Mouse (Mus musculus): ENCODE measurements at regions not wholly inside any gene's neighbourhood (a gene's known extent, or its start where the extent isn't known, plus 50 kb on each side); places are given as distances from the start of the nearest gene placed in this dataset.

DNA sequence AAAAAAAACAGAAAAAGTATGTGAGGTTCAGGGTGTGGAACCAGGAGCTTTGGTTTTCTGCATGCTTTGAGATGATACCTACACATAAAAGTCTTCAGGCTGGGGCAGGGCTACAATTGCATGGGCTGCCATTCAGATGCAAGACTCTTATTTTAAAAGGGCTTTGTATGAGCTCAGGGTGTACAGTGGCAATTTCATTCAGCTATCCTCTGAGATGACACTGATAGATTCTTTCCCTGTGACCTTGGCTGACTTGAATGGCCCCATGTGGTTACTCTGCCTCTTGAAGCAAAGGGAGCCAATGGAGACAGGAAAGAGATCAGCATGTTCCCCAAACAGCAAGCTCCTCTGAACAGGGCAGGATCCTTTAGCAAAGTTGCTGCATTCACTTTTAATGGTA lies 177.1 kb downstream of the Cmpk2 start:
- no peak for DNase-seq (ENCODE audit: low spot score in 2 of 2)

DNA sequence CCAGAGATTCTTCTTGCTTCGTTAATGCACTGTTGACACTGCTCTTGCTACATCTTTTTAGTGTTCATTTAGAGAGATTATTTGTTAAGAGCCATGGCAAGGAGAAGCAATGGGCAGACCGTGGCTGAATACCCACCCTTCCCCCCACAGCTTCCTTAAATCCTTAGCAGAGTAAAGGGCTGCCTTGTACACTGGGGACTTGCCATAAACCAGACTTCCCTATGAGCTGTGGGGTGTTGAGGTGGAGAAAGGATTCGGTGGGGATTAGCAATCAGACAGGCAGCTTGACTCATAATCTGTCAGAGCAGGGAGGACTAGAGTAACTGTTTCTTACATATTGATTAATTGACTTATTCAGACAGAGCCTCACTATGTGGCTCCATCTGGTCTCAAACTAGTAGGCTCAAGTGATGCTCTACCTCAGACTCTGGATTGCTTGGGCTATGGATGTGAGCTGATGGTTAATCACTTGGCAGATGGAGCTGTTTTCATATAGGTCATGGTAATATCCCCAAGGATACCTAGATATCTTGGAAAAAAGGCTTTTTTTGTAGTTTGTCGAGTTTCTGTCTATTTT lies 166.7 kb downstream of the Cmpk2 start:
- DNase-seq (ENCODE audit: low spot score in 2 of 2), result no peak

DNA sequence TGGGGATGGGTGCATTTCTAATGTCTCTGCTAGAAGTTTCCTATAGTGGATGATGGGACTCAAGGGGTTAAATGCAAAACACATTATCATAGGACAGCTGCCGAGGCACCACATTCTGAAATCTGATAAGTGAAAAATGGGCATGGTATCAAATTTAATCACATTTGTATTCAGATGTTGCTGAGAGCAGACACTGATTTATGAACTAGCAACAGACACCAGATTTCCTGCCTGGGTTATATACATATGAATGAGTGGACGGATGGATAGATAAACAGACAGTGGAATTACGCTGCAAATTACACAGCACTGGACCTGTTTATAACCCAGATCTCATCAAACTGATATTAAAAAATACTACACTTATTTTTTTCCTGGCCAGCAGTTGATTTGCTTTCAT lies 166.2 kb downstream of the Cmpk2 start:
- DNase-seq (ENCODE audit: low spot score in 2 of 2), result no peak

DNA sequence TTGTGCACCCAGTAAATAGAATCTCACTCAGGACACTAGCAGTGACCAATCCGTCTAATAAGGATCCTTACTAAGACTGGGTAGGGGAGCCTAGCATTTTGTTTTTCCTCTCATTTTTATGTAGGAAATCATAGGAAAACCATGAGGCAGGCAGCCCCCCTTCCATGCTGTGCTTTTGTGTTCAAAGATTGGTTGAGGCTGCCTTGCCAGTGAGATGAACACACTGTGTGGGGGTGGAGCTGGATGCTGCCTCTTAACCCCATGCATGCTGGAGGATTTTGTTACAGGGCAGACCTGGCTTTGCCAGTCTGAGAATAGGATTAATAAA lies 162.8 kb downstream of the Cmpk2 start:
- DNase-seq (ENCODE audit: low spot score in 2 of 2), result no peak

DNA sequence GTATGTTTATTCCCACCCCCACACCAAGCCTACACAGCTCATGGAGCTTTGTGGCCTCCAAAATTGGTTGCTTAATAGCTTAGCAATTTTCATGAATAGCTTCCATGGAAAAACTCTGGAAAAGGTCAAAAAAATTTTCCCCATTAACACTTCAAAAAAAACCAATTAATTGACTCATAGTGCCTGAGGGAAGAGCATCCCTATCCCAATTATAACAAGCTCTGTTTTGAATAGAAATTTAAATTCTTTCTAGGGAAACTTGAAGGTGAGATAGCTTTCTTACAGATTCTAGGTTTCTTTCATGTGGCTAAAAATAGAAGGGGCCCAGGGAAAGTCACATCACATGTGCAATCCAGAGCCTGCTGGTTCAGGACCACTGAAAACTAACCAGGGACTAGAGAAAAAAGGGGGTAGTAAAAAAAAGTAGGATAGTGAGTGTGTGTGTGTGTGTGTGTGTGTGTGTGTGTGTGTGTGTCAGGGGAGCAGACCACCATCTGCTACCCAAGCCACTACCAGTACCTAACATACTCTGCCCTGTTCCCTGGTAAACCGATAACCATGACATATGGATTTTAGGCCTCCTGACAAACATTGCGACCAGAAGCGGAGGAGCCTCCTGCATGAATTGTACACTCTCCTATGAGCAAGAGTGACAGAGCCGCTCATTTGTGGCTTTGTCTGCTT lies 162.2 kb downstream of the Cmpk2 start:
- DNase-seq (ENCODE audit: low spot score in 2 of 2), result no peak

DNA sequence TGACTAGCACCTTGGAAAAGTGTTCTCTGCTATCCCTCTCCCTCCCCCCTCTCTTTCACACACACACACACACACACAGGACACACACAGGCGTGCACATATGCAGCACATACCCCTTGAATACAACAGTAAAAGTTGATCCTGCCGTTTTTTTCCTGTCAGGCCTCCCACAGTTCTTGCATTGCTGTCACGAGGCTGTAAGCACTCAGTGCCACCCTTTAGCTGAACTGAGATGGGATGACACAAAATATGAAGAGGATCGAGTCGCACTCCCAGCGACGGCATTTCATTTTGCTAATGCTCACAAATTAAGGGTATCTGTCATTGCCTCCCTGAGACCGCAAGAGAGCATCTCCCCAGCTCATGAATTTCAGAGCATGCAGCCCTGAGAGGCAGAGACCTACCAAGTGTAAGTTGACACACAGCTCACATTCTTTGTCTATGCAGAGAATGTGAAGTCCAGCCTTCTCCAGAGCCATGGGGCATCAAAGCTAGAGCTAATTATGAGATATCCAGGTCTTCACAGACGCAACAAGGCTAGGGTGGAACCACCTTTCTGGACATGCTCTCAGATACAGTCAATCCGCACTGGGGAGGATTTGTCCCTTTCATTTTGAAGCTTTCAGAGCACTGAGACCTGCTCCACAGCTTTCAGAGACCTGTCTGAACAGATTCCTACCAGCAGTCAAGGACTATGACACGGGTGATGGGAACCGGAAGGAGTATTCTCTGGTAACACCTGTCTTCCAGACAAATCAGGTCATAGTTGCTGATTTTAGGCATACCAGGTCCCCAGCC lies 152.3 kb downstream of the Cmpk2 start:
- no peak for DNase-seq (ENCODE audit: low spot score in 2 of 2)

DNA sequence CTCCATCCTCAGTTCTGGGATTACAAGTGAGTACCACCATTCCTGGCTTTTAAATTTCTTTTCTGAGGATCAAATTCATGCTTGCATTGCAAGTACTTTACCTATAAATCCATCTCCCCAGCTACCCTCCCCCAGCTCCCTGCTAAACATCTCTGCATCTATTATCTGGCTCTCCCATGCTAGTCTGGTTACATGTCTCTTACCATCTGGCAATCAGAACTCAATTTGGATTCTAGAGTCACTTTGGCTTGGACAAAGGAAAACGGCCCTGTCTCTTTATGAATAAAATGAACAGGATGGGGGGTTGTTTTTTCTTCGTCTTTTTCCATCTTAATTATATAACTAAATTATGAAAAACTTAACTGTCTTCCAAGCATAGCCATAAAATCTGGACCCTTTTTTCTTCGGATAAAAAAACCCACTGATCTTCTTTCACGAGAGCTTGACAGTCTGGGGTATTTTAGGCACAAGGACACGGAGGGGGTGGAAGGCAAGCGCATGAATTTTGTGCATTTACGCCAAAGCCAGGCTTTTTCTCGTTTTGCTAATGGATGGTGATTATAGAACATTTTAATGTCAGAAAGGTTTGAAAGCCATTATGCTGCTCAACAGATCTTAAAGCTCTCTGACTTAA lies 151.6 kb downstream of the Cmpk2 start:
- no peak for DNase-seq (ENCODE audit: low spot score in 2 of 2)

DNA sequence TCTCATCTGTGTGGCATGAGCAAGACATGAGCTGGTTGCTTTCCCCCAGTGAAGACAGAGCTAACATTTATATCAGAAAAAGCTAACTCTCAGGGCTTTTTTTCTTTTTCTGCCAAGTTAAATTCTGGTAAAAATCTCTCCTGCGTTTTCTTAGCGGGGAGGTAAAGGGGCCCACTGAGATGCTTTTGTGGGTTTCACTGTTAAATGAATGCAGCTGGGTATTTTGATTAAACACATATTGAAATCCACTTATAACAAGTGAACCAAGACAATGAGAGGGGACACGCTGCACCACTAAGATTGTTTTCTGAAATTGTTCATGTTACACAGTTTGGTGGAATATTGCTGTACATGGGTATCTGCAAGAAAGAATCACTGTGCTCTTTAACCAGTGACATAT lies 149.0 kb downstream of the Cmpk2 start:
- no peak for DNase-seq (ENCODE audit: low spot score in 2 of 2)

DNA sequence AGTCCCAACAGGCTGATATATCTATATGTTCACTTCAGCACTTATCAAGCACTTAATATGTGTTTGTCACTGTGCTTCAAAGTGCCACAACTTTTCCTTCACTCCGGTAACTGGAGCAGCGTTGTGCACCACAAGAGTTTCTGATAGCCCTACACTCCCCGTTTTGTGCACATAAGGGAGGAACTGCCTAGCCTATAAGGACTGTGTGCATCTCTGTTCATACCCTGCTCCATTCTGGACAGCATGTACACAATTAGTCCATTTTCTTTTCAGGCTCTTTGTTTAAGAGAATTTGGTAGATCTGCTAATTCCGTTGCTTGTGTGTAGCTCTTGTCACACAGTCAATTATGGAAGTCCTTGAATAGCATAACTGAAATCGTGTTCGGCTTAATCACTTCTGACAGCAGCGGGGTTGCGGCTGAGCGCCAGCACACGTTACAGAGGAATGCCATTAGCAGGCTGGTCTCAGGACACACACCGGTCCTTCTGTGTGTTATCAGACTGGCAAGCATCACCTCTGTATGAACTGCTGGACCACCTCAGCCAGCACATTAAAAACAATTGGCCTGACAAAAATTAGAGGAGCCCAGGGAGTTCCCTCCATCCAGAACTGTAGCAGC lies 144.2 kb downstream of the Cmpk2 start:
- no peak for DNase-seq (ENCODE audit: low spot score in 2 of 2)

DNA sequence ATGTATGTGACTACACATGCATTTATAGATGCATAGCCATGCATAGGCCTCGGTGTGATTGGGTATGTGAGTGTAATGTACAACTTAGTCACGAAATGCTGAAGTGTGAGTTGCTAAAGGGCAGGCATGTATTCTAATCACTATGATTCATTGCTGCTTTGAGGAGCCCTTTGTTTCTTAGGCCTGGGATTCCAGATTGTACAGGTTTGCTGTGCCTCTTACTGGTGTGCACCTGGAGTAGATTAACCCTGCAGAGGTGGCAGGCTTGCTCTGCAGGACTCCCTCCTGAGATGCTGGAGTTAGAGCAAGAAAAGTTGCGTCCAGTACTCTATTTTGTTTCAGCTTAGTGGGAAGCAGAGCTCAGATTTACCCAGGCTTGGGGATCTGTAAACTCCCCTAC lies 141.1 kb downstream of the Cmpk2 start:
- DNase-seq (ENCODE audit: low spot score in 2 of 2), result no peak

DNA sequence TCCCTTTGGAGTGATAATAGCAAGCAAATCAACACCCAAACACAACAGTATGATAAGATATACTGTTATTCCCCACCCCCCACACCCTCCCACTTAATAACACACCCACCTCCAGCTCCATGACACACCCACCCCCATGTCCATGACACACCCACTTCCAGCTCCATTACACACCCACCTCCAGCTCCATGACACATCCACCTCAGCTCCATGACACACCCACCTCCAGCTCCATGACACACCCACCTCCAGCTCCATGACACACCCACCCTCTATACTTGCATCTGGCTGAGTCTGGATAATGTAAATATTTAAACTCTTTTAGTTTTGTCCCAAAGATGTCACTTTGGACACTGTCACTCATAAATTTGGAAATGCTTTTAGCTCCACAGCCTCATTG lies 129.5 kb downstream of the Cmpk2 start:
- no peak for DNase-seq (ENCODE audit: low spot score in 2 of 2)

DNA sequence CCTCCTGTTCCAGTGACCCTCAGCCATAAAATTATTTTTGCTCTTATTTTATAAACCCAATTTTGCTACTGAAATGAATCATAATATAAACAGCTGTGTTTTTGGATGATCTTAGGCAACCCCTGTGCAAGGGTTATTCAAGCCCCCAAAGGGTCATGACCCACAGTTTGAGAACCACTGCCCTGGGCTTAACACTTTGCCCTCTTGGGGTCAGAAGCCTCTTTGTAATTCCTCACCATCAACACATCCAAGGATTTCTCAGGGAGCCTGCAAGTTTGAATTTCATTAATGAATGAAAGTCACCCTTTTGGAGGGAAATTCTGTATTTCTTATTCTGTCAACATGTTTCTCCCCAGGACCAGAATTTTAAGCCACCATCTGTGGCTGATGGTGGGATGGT lies 123.1 kb downstream of the Cmpk2 start:
- no peak for DNase-seq (ENCODE audit: low spot score in 2 of 2)

DNA sequence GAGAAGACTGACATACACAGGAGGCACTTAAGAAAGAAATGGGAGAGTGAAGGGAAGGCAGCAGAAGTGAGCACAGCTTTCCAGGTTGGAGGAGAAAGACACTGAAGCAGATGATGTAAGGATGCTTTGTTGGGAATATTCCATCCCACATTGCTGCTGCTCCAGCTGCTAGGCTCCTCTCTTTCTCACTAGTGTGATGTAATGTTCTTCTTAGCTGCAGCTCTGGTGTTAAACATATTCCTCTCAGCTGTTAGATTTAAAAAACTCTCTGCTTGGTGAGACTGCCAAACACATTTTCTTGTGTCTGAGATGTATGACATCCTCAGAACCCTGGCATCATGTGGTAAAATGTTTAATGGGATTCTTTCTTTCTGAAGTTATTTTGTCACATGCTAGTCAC lies 120.1 kb downstream of the Cmpk2 start:
- no peak for DNase-seq (ENCODE audit: low spot score in 2 of 2)

DNA sequence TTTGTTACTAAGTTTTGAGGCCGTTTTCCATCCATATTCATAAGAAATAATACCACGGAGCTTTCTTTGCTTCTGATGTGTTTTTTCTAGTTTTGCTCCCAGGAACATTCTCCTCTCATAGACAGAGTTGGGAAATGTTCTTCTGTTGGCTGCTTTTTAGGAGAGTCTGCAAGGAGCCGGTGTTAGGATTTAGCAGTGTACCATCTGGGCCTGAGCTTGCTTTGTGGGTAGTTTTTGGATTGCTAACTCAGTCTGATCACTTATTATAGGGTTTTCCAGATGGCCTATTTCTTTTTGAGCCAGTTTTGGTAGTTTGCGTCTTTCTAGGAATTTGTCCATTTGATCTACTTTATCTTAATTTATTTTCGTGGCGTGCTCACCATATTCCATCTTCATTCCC lies 108.4 kb downstream of the Cmpk2 start:
- DNase-seq (ENCODE audit: low spot score in 2 of 2), result no peak

DNA sequence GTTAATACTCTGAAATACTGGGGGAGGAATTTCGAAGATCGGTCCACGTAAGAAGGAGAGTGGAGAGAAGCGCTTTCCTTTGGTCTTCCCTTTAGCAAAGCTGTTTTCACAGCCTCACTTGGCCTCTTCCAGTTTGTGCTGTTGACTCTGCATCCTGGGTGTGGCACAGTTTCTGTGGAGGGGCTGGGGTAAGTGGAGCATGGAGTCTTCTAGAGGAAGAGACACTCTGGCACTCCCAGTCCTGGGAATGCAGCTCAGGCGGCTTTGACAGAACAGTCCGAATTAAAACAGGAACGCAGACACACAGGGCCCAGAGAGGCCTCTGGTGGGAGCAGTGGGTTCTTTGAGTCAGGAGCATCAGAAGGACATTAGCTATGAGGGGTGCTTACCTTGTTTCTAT lies 102.6 kb downstream of the Cmpk2 start:
- no peak for DNase-seq (ENCODE audit: low spot score in 2 of 2)

DNA sequence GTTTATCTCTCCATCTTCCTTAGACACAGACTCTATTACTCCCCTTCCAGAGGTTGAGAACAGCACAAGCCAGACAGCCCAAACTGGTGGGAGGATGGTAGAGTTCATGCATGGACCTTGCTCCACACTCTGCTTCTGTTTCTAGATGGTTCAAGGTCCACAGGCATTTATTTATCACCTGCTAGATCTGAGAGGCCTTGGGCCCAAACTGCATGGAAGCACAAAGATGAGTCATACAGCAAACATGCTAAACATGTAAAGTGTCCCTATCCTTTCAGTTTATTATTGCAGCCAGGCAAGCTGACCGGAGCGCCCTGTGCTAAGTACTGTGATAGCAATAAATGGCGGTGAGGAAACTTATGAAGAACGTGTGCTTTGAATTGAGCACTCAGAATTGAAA lies 98.4 kb downstream of the Cmpk2 start:
- DNase-seq (ENCODE audit: low spot score in 2 of 2), result no peak

DNA sequence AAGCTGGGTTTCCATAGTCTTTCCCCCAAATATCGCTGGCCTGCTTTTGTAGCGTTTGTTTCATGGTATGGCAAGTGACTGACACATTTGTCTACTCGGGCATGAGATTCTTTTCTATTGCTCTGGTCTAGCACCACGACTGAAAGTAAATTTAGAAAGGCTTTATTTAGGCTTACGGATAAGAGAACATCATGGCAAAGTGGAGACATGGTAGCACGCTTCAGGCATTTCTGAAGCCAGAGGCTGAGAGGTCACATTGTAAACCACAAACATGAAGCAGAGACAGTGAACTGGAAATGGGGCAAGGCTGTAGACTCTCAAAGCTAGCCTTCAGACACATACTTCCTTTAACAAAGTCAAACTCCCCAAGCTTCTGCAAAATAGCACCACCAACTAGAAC lies 93.9 kb downstream of the Cmpk2 start:
- DNase-seq (ENCODE audit: low spot score in 2 of 2), result no peak

DNA sequence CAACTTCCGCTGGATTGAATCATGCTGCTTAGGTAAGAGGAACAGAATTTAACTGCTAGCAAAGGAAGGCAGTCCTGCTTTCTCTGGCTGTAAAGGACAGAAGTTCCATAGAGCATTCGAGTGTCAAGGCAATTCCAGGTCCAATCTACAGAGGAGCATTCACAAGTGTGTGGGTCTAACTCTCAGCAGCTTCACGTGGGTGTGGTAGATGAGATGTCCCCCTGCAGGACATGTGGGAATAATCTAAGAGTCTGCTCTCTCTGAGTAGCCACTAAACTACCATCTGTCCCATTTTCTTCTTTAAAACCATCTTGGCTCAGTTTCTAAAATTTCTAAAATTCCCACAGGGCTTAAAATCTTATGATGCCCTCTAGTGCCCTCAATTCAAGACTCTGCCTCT lies 90.6 kb downstream of the Cmpk2 start:
- no peak for DNase-seq (ENCODE audit: low spot score in 2 of 2)

DNA sequence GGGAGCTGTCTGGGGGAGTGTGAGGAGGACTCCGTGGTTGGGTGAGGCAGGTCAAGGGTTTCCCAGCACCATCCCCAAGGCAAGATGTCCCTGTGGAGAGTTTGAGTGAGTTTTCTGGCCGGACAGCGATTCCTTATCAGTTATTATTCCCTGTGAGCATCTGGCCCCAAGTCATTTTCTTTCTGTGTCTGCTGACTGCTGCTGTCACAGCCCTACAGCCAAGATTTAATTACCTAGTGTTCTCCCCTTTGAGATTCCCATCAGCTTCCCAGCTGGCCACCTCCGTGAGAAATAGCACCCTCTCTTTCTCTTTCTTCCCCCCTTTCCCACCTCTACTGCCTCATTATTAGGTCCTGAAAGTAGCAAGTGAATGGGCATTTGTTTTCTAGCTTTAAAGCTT lies 88.4 kb downstream of the Cmpk2 start:
- no peak for DNase-seq (ENCODE audit: low spot score in 2 of 2)

DNA sequence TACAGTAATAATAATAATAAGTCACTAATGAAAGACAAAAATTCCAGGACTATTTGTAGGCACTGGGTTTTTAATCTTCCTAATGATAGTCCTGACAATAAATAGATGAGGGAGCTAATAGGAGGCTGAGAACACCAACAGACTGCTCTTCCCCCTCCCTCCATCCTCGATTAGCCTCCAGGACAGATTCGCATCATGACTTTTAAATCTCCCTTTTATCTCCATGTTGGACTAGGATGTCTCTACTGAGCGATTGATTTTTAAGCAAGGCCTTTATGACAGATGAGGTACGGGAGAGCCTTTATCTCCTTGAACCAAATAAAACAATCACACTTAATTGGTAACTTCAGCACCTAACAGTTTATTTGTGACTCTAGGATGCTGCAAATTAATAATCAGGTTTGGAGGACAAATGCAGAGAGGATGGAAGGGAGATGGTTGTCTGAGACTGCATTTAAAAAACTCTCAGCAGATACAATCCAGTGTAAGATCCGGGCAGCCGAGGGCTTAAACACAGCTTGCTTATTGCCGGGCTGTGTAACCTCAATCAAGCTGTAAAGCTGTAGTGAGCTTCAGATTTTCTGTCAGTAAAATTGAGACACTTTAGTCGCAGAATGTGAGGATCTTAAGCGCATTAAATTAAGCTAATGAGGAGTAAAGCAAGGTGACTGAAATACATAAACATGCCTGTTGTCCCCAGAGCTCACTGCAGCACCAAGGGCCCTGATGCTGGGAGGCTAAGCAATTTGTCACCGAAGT lies 82.3 kb downstream of the Cmpk2 start:
- DNase-seq (ENCODE audit: low spot score in 2 of 2), result no peak

DNA sequence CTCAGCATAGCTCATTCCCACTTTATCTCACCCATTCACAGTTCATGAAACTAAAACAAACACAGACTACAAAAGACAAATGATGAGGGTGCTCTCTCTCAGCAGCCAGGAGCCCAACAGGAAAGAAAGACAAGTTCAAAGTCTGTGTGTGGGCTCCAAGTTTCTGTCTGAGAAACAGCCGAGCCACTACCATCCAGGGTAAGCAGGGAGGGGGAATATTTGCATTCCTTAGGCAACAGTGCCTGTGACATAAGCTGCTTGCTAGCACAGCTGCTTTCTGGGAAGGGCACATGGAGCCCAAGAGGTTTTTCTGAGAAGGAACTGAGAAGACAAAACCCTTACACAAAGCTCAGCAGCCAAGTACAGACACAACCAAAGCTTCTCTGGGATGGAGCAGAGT lies 78.5 kb downstream of the Cmpk2 start:
- DNase-seq (ENCODE audit: low spot score in 2 of 2), result no peak

DNA sequence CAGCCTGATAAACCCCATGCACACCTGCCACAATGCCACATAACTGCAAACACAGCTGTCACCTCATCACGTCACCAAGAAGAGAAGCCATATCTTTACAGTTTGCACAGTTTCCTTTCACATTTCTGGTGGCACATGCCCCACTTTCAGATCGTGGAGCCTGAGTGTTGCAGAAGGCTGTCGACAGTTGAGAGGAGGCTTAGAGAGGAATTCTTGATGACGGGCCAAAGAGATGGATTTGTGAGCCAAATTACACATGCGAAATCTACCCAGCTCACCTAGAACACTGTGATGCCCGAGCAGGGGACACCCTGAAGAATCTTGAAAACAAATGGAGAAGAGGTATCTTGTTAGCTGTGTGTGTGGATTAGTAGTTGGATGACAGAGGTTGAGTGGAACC lies 77.4 kb downstream of the Cmpk2 start:
- no peak for DNase-seq (ENCODE audit: low spot score in 2 of 2)

Data from heart, adult 9 months (tissue).